Mouse (Mus musculus) lung, postnatal 0 days (tissue): ENCODE data around the gene Trp53bp1.

Experiments
- CTCF ChIP-seq: IDR thresholded peaks from 2 replicates; pipeline ENCODE4 v1.5.1; 2016; ENCODE audit warnings: antibody characterized with exemption, mild to moderate bottlenecking
- EP300 ChIP-seq: IDR thresholded peaks from 2 replicates; pipeline ENCODE4 v1.6.1; 2016; ENCODE audit warnings: antibody characterized with exemption, mild to moderate bottlenecking, control low read depth

GRCm38 (mm10) chr2:121298131-121298530, 26.9 kb upstream of the Trp53bp1 start:
- TF ChIP-seq CTCF (no peak), EP300 (no peak)
